Mouse (Mus musculus) spleen, adult 2 months (tissue): ENCODE measurements at regions not wholly inside any gene's neighbourhood (a gene's known extent, or its start where the extent isn't known, plus 50 kb on each side); places are given as distances from the start of the nearest gene placed in this dataset.

Experiments
- CTCF ChIP-seq: fragments of 200-500 bp; IDR thresholded peaks from 2 replicates; pipeline ENCODE4 v1.5.1; 2011; ENCODE audit warnings: mild to moderate bottlenecking, inconsistent platforms; ENCODE audit not compliant: insufficient read depth, insufficient read length, insufficient replicate concordance; ENCODE audit errors: extremely low read depth
- POLR2A ChIP-seq: fragments of 200-500 bp; IDR thresholded peaks from 2 replicates; pipeline ENCODE4 v1.6.1; 2011; ENCODE audit warnings: low read depth, low read length, inconsistent platforms

DNA sequence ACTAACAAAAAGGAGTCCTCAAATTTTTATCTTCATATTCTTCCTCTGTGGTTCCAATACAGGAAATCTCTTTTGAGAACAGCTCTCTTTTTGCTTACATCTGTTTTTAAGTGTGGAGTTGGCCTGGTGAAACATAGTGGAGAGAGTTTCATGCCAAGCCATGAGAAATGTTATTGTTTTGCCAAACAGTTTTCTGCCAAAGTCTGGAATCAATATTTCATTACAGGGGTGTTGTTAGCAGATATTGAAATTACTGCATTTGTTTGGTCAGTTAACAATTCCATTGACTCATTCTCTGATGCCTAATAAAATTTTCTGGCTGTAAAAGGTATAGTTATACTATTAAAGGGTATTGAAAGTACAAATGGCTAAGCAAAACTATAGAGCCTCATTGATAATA, 1285.2 kb upstream of the Gm7489 start:
- TF ChIP-seq CTCF (no peak), POLR2A (no peak)
